Mouse (Mus musculus): ENCODE data around the gene Copb2. TPM values are rescaled to one million over a fixed set of nuclear protein-coding genes. Genes with fewer than 3 reads are reported as not detected.

Gene Copb2
- total RNA-seq, 1 experiment from 2014 or later = 185 TPM

DNA sequence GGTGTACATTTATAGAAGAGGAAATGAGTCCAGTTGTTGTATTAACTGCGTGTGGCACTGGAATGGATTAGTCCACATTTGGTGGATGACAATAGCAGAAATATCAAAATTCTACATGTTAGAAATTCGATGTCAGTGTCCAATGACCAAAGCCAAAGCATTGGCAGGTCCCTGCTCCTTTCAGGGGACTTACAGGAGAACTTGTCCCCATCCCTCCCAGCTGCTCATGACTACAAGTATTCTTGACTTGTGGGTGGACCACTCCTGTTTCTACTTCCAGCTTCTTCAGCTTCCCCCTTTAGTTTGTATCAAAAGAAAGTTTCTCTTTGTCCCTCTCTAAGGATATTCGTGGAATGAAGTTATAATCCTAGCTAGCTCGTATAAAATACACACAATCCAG lies 41.4 kb downstream of the Copb2 start:
- ATAC-seq (replicated peaks in 1 of 2; ENCODE audit: insufficient read depth in 1 of 2, low FRiP score in 2 of 2, low TSS enrichment in 1 of 2, low read depth in 1 of 2, poor library complexity in 2 of 2, severe bottlenecking in 2 of 2) = no peak

DNA sequence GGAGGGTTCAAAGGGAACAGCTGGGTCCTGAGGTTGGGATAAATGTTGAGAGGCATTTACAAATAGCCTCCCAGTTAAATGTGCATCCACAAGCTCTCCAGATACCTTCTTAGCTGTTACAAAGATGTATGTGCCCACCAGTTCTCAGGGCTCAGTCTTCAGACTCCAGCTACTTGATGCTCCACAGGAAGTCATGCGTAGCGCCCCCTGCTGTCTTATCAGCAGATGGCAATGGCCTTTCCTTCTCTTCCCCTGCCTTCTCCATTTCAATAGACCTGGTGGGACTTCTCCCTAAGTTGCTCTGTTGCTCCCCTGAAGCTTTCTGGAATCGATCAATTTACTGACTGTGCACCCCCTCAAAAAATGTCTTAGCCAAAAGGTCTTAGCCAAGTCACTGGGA lies 65.0 kb downstream of the Copb2 start:
- no peak for ATAC-seq (replicated peaks in 1 of 2; ENCODE audit: insufficient read depth in 1 of 2, low FRiP score in 2 of 2, low TSS enrichment in 1 of 2, low read depth in 1 of 2, poor library complexity in 2 of 2, severe bottlenecking in 2 of 2)

DNA sequence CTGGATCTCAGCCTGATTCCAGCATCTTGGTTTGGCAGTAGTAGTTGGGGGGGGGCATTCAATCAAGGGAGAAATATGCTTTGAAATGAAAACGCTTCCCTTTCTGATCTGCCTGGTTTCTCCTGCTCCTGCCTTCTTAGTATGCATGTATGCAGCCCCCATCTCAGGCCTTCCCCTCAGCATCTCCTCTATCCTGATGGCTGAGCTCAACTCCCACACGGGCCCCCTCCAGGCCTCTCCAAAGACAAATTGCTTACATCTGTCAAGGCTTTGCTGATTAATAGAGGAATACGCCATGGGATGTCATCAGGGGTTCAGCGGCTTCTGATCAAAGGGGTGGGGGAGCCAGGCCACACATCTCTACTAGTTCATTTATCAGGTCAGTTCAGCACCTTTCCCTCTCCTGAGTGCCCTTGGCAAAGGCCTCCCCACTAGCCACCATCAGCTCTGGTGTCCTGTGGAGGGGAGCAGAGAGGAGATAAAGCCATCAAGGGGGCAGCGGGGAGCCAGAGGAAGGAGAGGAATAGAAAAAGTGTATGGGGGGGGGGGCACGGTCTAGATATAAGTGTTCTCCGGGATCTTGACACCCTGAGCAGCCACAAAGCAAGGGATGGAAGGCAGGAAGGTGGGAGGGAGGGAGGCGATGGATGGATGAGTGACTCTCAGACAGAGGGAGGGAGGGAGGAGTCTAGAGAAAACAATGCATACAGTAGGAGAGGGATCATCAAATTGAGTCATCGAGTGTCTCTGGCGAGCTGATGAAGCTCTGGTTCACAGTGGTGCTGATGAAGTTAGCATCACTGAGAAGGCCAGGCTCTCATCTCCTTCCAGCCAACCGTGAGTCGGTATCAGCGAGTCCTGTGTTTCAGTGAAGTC lies 70.0 kb downstream of the Copb2 start:
- ATAC-seq (replicated peaks in 1 of 2; ENCODE audit: insufficient read depth in 1 of 2, low FRiP score in 2 of 2, low TSS enrichment in 1 of 2, low read depth in 1 of 2, poor library complexity in 2 of 2, severe bottlenecking in 2 of 2) = no peak

Other genes with a start within 250 kb of the Copb2 start
- gene Rbp1, start 140.8 kb upstream of the Copb2 start, total RNA-seq (2017) = 6.4 and 14.9 TPM in 2 replicates
- 1.1 TPM in 1 of 2 replicates, not detected in the other for gene Rbp2, start 77.6 kb upstream of the Copb2 start, total RNA-seq (2017)
- gene Mrps22, start 37.9 kb downstream of the Copb2 start, total RNA-seq (2017) = 53.2 and 63.7 TPM in 2 replicates

Data from hematopoietic stem cell, adult 5-6 weeks (primary cell).